Mouse (Mus musculus): ENCODE results near the gene Adcy1.

DNA sequence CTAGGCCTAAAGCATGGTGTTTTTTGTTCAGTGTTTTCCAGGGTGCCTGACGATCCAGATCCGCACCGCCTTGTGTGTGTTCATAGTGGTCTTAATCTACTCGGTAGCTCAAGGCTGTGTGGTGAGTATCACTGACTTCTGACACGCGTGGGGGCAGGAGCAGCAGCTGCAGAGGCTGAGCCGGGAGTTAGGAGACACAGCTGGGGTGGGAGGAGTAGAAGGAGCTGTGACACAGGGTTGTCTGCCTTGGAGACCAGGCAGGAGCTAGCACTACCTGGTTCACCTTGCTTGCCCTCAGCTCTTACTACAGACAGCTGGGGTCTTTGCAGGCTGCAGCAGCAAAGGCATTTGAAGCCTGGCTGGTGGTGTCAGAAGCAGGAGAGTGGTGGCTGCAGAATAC, 86.2 kb downstream of the Adcy1 start:
- TF ChIP-seq ZNF384 (IDR thresholded peaks at IDR 0.05; ENCODE audit: low read depth, low read length) (no peak), HCFC1 (IDR thresholded peaks at IDR 0.05; ENCODE audit: borderline replicate concordance, insufficient read depth, low read length) (no peak)

Measured in ES-E14 (cell line).